Mouse (Mus musculus): Measurements from ENCODE around the gene Nxpe5. TPM values are rescaled to one million over a fixed set of nuclear protein-coding genes. Genes with fewer than 3 reads are reported as not detected.

The Nxpe5 gene
- polyA plus RNA-seq, 1 experiment: 0.14 TPM

GRCm38 (mm10) chr5:138226491-138226890 is 793 bp downstream of the Nxpe5 start:
- no peak for TF ChIP-seq POLR2A (IDR thresholded peaks at IDR 0.05; ENCODE audit: control insufficient read depth, low read depth, low read length)
- TF ChIP-seq CTCF (IDR thresholded peaks at IDR 0.05; ENCODE audit: control insufficient read depth, insufficient read depth, insufficient replicate concordance, low read depth, low read length): no peak
- Histone ChIP-seq H3K27ac (ENCODE audit: control insufficient read depth, insufficient read depth, low read depth, low read length) (no peak overlapping the region), H3K36me3 (ENCODE audit: control insufficient read depth, insufficient read depth, low read length) (no peaks in the 10 kb centered on the region), H3K4me3 (ENCODE audit: control insufficient read depth, low read depth, low read length) (no peak overlapping the region), H3K27me3 (ENCODE audit: control insufficient read depth, insufficient read depth, low read length) (no peaks in the 10 kb centered on the region), H3K4me1 (ENCODE audit: control insufficient read depth, insufficient read depth, low read length) (no peaks in the 10 kb centered on the region)

DNA sequence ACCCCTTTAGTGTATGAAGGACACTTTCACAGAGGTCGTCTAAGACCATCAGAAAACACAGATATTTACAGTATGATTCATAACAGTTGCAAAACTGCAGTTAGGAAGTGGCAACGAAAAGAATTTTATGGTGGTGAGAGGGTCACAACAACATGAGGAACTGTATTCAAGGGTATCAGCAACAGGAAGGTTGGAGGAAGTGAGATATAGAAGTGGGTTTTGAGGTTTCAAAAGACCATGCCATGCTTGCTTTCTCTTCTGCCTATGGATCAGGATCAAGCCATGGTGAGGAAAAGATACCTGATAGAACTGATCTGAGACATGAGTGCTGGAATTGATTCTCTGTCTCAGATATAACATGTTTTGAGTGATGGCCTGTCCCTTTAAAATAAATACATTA is 1.7 kb downstream of the Nxpe5 start:
- TF ChIP-seq CTCF (IDR thresholded peaks at IDR 0.05; ENCODE audit: control insufficient read depth, insufficient read depth, insufficient replicate concordance, low read depth, low read length) (no peak), POLR2A (IDR thresholded peaks at IDR 0.05; ENCODE audit: control insufficient read depth, low read depth, low read length) (no peak)
- no peaks in the 10 kb centered on the region for H3K27me3 ChIP-seq (ENCODE audit: control insufficient read depth, insufficient read depth, low read length)
- H3K36me3 ChIP-seq (ENCODE audit: control insufficient read depth, insufficient read depth, low read length): no peaks in the 10 kb centered on the region
- no peak overlapping the region for H3K4me3 ChIP-seq (ENCODE audit: control insufficient read depth, low read depth, low read length)
- no peak overlapping the region for H3K27ac ChIP-seq (ENCODE audit: control insufficient read depth, insufficient read depth, low read depth, low read length)
- no peaks in the 10 kb centered on the region for H3K4me1 ChIP-seq (ENCODE audit: control insufficient read depth, insufficient read depth, low read length)

DNA sequence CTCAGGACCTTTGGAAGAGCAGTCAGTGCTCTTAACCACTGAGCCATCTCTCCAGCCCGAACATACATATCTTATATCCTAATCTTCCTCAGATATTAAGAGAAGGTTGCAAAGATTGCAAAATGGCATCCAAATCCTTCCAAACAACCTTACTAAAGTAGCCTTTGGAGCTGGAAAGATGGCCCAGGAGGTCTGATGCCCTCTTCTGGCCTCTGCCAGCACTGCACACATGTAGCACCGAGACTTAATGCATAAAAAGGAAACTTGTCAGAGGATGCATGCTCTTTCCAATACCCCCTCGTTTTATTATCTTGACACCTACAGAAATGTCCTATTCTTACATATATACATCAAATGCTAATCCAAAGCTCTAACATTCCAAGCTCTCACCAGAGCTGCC is 2.3 kb downstream of the Nxpe5 start:
- H3K4me3 ChIP-seq (ENCODE audit: control insufficient read depth, low read depth, low read length): no peak overlapping the region
- H3K4me1 ChIP-seq (ENCODE audit: control insufficient read depth, insufficient read depth, low read length): no peaks in the 10 kb centered on the region
- H3K27ac ChIP-seq (ENCODE audit: control insufficient read depth, insufficient read depth, low read depth, low read length): no peak overlapping the region
- H3K27me3 ChIP-seq (ENCODE audit: control insufficient read depth, insufficient read depth, low read length): no peaks in the 10 kb centered on the region
- no peak; the same call in 1 of the 2 replicates for TF ChIP-seq CTCF (IDR thresholded peaks at IDR 0.05; ENCODE audit: control insufficient read depth, insufficient read depth, insufficient replicate concordance, low read depth, low read length)
- TF ChIP-seq POLR2A (IDR thresholded peaks at IDR 0.05; ENCODE audit: control insufficient read depth, low read depth, low read length): no peak
- H3K36me3 ChIP-seq (ENCODE audit: control insufficient read depth, insufficient read depth, low read length): no peaks in the 10 kb centered on the region

DNA sequence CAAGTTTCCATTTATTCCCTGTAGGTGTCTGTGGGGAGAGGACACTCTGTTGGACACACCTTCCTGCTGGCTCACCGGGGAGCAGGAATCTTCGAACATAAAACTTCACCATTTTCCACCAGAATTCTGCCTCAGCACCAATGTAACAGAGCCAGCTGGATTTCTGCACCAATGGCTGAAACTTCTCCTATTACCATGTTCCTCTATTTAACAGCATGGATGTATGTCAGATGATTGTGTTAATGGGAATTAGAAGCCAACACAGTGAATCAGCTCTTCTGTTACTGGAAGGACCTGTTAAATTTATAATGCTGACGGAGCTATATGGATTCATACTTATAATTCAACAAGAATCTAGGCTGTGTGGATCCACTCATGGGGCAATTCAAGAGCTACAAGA is 3.8 kb downstream of the Nxpe5 start:
- H3K27me3 ChIP-seq (ENCODE audit: control insufficient read depth, insufficient read depth, low read length): no peaks in the 10 kb centered on the region
- no peaks in the 10 kb centered on the region for H3K36me3 ChIP-seq (ENCODE audit: control insufficient read depth, insufficient read depth, low read length)
- H3K4me1 ChIP-seq (ENCODE audit: control insufficient read depth, insufficient read depth, low read length): no peaks in the 10 kb centered on the region
- no peak overlapping the region for H3K27ac ChIP-seq (ENCODE audit: control insufficient read depth, insufficient read depth, low read depth, low read length)
- TF ChIP-seq CTCF (IDR thresholded peaks at IDR 0.05; ENCODE audit: control insufficient read depth, insufficient read depth, insufficient replicate concordance, low read depth, low read length): no peak
- TF ChIP-seq POLR2A (IDR thresholded peaks at IDR 0.05; ENCODE audit: control insufficient read depth, low read depth, low read length): no peak
- H3K4me3 ChIP-seq (ENCODE audit: control insufficient read depth, low read depth, low read length): no peak overlapping the region

- H3K27ac ChIP-seq (ENCODE audit: control insufficient read depth, insufficient read depth, low read depth, low read length): no peak overlapping the region
- no peaks in the 10 kb centered on the region for H3K36me3 ChIP-seq (ENCODE audit: control insufficient read depth, insufficient read depth, low read length)
- H3K4me3 ChIP-seq (ENCODE audit: control insufficient read depth, low read depth, low read length): no peak overlapping the region
- H3K27me3 ChIP-seq (ENCODE audit: control insufficient read depth, insufficient read depth, low read length): no peaks in the 10 kb centered on the region
- TF ChIP-seq CTCF (IDR thresholded peaks at IDR 0.05; ENCODE audit: control insufficient read depth, insufficient read depth, insufficient replicate concordance, low read depth, low read length): no peak
- no peak for TF ChIP-seq POLR2A (IDR thresholded peaks at IDR 0.05; ENCODE audit: control insufficient read depth, low read depth, low read length)
- H3K4me1 ChIP-seq (ENCODE audit: control insufficient read depth, insufficient read depth, low read length): no peaks in the 10 kb centered on the region
Observed at GRCm38 (mm10) chr5:138233778-138234177, 8.1 kb downstream of the Nxpe5 start.

- TF ChIP-seq CTCF (IDR thresholded peaks at IDR 0.05; ENCODE audit: control insufficient read depth, insufficient read depth, insufficient replicate concordance, low read depth, low read length) (no peak), POLR2A (IDR thresholded peaks at IDR 0.05; ENCODE audit: control insufficient read depth, low read depth, low read length) (no peak)
- Histone ChIP-seq H3K36me3 (ENCODE audit: control insufficient read depth, insufficient read depth, low read length) (no peaks in the 10 kb centered on the region), H3K4me1 (ENCODE audit: control insufficient read depth, insufficient read depth, low read length) (no peaks in the 10 kb centered on the region), H3K4me3 (ENCODE audit: control insufficient read depth, low read depth, low read length) (no peak overlapping the region), H3K27me3 (ENCODE audit: control insufficient read depth, insufficient read depth, low read length) (no peaks in the 10 kb centered on the region), H3K27ac (ENCODE audit: control insufficient read depth, insufficient read depth, low read depth, low read length) (no peak overlapping the region)
Observed at GRCm38 (mm10) chr5:138234224-138234623, 8.5 kb downstream of the Nxpe5 start.

DNA sequence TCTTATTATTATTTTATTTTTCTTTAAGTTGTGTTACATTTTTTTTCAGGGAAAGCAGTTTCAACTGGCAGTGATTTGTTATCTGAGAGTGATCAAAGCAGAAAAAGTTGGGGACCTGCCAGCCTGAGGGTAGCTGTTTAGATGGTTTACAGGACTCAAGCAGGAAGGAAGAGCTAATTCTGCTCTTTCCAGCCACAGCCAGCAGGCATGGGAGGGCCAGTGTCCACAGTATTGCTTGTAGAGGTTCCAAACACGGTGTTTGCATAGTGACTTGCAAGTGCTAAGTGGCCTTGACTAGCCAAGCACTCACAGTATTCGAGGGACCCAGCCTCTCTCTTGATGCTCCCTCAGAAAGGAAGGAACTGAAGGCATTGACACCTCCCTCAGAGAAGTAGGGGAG is 15.8 kb downstream of the Nxpe5 start:
- TF ChIP-seq CTCF (IDR thresholded peaks at IDR 0.05; ENCODE audit: control insufficient read depth, insufficient read depth, insufficient replicate concordance, low read depth, low read length): no peak
- TF ChIP-seq POLR2A (IDR thresholded peaks at IDR 0.05; ENCODE audit: control insufficient read depth, low read depth, low read length): no peak
- Histone ChIP-seq H3K4me3 (ENCODE audit: control insufficient read depth, low read depth, low read length) (no peak overlapping the region), H3K4me1 (ENCODE audit: control insufficient read depth, insufficient read depth, low read length) (no peaks in the 10 kb centered on the region), H3K27me3 (ENCODE audit: control insufficient read depth, insufficient read depth, low read length) (no peaks in the 10 kb centered on the region), H3K36me3 (ENCODE audit: control insufficient read depth, insufficient read depth, low read length) (no peaks in the 10 kb centered on the region), H3K27ac (ENCODE audit: control insufficient read depth, insufficient read depth, low read depth, low read length) (no peak overlapping the region)

DNA sequence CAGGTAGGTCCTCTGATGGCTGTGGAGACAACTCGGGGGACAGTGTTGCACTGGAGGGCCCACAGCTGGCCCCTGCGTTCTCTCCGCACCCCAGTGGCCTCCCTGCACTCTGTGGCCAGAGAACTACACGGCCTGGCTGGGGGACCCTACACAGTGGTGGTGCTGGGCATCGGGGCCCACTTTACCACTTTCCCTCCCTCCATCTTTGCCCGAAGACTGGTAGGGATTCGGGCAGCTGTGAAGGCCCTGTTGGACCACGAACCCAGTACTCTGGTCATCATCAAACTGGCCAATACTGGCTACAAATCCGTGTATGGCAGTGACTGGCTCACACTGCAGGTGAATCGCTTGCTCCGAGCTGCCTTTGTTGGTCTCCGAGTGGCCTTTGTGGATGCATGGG is 25.4 kb downstream of the Nxpe5 start:
- Histone ChIP-seq H3K36me3 (ENCODE audit: control insufficient read depth, insufficient read depth, low read length) (no peaks in the 10 kb centered on the region), H3K4me3 (ENCODE audit: control insufficient read depth, low read depth, low read length) (no peak overlapping the region), H3K27me3 (ENCODE audit: control insufficient read depth, insufficient read depth, low read length) (no peaks in the 10 kb centered on the region), H3K27ac (ENCODE audit: control insufficient read depth, insufficient read depth, low read depth, low read length) (no peak overlapping the region), H3K4me1 (ENCODE audit: control insufficient read depth, insufficient read depth, low read length) (peaks cover 5% of the 10 kb centered on the region)
- TF ChIP-seq CTCF (IDR thresholded peaks at IDR 0.05; ENCODE audit: control insufficient read depth, insufficient read depth, insufficient replicate concordance, low read depth, low read length) (no peak), POLR2A (IDR thresholded peaks at IDR 0.05; ENCODE audit: control insufficient read depth, low read depth, low read length) (no peak)
